Mouse (Mus musculus) erythroblast, adult 5-6 weeks (primary cell): Measurements from ENCODE around the gene Cdc34. TPM values are rescaled to one million over a fixed set of nuclear protein-coding genes. Genes with fewer than 3 reads are reported as not detected.

Experiments
- ATAC-seq: replicated peaks from 2 replicates; pipeline ENCODE4 v1.8.0; 2016; ENCODE audit warnings: moderate number of reproducible peaks, mild to moderate bottlenecking, moderate TSS enrichment, inconsistent platforms; ENCODE audit not compliant: poor library complexity, low FRiP score, severe bottlenecking
- total RNA-seq, 2 experiments: library from RNA; stranded (forward) in 1 of 2; stranded (reverse) in 1 of 2; fragments of 150-400 nt in 1 of 2; fragments of 200-764, 138-1000 nt in 1 of 2; gene quantifications; 2 replicates each; pipeline versions ENCODE4 v1.2.3 to v1.2.4; 2015 to 2017; ENCODE audit warnings: low replicate concordance in 2 of 2

Cdc34 gene
- total RNA-seq, 2 experiments from 2014 or later, result 25.9 to 36.7 TPM

GRCm38 (mm10) chr10:79669576-79670057, 12.4 kb upstream of the Cdc34 start:
- ATAC-seq, result 0 out of 2 replicates have a peak, but pooled peaks have one; percentile 22

DNA sequence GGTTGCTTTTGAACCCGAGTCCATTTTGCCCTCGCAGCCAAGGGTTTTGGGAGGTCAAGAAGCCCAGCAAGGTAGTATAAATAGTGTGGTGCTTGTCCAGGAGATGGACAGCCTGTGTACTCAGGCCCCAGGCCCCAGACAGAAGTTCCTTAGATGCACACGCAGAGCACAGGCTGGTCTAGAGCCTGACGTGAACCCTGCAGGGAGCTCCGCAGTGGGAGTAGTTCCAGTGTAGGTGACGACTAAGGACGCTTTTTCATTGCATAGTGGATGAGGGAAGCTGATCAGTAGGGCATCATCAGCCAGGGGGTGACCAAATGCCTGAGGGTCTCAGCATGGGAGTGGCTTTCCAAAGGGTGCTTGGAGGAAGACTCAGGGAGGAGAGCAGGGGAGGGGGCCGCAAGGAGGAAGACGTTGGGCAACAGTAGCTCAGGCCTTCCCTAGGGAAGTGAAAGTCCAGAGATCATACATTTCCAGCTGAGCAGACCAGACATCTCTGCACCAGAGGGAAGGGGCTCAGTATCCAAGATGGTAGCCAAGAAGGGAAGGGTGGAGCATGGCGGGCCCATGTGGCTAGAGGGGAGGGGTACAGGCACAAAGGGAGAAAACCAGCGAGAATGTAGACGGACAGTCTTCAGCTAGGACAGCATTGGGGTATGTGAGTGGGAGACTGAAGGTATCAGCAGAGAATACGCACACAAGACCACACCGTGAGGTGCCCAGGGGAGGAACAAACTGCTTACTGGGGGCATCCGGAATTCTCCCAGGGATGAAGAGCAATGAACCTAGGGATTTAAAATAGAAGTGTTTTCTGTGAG, 11.7 kb upstream of the Cdc34 start:
- no peak for ATAC-seq

DNA sequence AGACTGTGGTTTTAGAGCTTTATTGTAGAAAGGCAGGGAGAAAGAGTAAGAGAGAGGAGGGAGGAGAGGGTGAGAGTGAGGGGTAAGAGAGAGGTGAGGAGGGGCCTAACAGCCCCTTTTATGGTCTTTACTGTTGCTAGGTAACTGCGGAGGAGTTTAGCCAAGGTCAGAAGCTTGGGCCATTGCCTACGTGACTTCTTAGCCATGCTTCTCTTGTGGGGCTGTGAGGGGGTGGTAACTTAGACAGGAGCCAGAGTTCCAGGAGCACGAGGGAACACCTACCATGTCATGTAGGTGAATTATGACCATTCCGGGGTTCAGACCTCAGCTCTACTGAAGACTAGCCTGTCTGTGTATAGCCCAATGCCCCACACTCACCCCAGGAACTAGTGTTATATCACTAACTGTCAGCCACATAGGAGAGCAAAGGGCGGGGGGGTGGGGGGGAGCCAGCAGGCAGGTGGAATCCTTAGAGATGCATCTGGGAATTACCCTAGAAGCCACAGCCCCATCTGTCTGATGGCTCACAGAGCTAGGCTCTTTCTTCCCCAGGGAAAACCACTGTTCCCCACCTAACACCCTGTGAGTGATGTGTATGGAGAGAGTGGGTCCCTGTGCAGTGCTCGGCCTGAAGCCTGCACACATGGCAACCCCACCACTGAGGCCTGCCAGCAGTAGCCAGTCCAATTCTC, 10.5 kb upstream of the Cdc34 start:
- no peak for ATAC-seq

DNA sequence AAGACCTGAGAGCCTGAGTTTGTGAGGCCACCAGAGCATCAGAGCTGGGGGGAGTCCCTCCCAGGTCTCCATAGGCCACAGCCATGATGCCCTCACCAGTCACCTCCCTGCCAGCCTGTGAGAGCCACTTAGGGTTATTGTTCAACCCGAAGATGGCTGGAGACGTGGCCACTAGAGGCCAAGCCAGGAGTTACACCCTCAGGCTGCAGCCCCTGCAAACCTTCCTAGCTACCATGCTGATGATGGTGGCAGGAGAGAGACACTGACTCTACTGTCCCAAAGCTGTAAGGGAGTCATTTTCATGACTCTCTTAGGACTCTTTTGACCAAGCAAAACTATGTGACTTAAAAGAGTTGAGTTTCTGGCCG, 9.9 kb upstream of the Cdc34 start:
- ATAC-seq, result no peak

GRCm38 (mm10) chr10:79673054-79673453, 8.9 kb upstream of the Cdc34 start:
- ATAC-seq, result no peak

DNA sequence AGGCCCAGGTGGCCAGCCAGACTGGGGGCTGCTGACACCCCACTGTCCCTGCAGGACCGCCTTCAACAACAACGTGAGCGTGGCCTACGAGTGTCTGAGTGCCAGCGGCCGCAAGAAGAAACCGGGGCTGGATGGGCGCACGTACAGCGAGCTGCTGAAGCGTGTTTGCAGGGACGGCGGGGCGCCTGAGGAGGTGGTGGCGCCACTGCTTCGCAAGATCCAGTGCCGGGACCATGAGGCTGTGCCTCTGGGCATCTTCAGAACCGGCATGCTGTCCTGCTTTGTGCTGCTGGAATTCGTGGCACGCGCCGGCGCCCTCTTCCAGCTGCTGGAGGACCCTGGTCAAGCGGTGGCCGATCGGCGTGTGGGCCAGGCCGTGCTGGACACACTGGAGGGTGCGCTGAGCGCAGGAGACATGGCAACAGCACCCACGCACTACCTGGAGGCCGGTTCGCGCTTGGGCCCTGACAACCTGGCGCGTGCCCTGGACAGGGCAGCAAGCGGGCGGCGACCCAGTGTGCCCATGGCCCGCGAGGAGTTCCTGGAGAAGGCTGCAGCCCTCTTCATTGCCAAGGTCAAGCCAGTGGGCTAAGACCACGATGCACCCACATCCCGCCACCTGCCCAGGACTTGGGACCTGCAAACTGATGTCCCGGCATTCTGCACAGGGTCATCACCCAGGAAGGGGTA, 6.5 kb upstream of the Cdc34 start:
- no peak for ATAC-seq

GRCm38 (mm10) chr10:79680606-79681495, 1.1 kb upstream of the Cdc34 start:
- ATAC-seq, result peak; percentile 16

GRCm38 (mm10) chr10:79682551-79682915, 538 bp downstream of the Cdc34 start:
- ATAC-seq, result no peak

DNA sequence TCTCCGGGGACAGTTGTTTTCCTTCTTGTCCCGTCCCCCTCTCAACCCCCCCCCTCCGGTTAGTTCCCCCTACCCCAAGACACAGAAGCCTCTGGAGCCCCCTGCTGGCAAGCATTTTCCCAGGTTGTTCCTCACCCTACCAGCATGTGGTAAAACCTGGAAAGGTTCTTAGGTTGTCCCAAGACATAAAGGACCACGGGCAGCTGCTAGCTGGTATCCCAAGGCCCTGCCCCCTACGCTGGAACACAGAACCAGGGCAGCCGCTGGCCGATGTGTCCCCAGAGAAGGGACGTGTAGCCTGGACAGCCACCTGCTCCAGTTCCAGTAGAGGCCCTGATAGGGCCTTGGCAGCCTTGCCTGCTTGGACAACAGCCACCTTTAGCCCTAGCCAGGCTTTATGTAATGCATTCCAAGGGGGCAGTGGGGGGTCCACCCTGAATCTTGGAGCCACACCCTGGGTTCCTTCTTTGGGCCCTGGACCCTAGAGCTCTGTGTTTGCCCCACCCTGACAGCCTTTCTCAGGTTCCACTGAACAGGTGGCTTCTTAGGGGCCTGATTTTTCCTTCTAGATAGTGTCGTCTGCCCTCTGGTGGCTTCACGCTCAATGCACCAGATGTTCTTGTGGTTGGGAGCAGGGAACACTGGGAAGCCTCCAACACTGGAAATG, 1.1 kb downstream of the Cdc34 start:
- peak; percentile 38 for ATAC-seq

GRCm38 (mm10) chr10:79683726-79684640, 2.0 kb downstream of the Cdc34 start:
- no peak for ATAC-seq

DNA sequence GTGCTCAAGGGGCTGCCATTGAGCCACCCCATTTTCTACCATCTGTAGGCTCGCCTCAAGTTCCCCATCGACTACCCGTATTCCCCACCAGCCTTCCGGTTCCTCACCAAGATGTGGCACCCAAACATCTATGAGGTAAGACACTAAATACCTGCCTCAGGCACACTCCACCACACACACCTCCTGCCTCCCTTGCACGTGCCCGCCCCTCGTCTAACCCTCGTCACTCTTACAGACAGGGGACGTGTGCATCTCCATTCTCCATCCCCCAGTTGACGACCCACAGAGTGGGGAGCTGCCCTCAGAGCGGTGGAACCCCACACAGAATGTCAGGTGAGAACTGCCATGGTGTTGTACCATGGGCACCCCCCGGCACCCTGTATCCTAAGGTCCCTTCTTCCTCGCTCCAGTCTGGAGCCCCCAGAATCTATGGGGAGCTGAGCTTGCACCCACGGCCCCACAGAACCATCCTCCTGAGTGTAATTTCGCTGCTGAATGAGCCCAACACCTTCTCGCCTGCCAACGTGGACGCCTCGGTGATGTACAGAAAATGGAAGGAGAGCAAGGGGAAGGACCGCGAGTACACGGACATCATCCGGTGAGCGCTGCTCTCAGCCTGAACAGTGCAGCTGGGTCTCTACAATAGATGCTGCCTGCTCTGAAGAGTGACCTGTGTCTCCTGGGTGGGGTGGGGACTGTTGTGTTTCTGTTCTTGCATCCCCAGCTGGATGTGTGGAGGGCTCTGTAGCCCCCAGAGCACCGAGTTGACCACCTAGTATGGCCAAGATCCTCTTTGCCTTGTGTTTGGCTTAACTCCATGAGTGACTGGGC, 3.0 kb downstream of the Cdc34 start:
- ATAC-seq, result no peak

DNA sequence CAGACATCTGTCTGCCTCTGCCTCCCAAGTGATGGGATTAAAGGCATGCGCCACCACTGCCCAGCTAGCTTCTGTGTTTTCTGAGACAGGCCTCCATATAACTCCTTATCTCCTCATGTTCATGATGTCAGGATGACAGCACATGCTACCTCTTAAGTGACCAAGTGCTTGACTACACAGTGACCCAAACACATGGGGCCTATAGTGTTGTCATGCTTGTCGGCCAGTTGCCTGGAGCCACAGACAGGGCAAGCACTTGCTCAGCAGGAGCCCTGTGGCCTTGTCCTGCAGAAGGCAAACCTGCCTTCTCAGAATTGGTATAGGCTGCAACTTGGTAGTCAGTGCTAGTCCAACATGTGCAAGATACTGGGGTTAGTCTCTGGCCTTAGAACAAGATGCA, 4.2 kb downstream of the Cdc34 start:
- no peak for ATAC-seq

- no peak for ATAC-seq
Measured at GRCm38 (mm10) chr10:79686691-79687090, 4.7 kb downstream of the Cdc34 start.

DNA sequence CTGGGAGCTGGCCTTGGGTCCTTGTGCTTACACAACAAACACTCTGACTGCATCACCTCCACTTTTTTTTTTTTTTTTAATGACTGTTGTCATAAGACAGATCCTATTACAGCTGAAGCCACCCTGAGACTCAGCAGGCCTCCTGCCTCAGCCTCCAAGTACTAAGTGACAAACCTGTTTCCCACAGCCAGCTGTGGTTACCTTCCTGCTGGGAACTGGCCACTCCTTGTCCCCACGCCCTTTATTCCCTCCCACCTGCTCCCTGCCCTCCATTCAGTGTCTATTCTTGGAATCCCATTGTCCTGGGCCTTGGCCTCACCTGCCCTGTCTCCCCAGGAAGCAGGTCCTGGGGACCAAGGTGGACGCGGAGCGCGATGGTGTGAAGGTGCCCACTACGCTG, 5.5 kb downstream of the Cdc34 start:
- no peak for ATAC-seq

DNA sequence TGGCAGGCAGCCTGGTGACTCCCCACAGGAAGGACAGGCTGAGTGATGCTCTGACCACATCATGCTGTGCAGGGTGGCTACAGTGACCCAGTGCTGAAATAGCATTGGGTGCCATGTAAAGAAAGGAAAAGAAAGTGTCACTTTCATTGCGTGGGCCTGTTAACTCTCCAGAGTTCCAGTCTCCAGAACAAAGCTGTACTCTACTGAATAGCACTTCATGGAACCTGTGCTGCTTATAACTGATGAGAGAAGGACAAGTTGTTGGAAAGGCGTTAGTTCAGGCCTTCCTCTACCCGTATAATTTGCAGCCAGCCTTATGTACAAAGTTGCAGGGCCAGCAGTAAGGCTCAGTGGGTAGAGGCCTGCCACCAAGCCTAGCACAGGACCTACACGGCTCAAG, 6.7 kb downstream of the Cdc34 start, which contains the start of gene Gzmm:
Gzmm (plus strand) TSS at position 301 of the 400 bp plus-strand sequence.
- no peak for ATAC-seq

- no peak for ATAC-seq
Measured at GRCm38 (mm10) chr10:79689178-79689577, 7.2 kb downstream of the Cdc34 start.

DNA sequence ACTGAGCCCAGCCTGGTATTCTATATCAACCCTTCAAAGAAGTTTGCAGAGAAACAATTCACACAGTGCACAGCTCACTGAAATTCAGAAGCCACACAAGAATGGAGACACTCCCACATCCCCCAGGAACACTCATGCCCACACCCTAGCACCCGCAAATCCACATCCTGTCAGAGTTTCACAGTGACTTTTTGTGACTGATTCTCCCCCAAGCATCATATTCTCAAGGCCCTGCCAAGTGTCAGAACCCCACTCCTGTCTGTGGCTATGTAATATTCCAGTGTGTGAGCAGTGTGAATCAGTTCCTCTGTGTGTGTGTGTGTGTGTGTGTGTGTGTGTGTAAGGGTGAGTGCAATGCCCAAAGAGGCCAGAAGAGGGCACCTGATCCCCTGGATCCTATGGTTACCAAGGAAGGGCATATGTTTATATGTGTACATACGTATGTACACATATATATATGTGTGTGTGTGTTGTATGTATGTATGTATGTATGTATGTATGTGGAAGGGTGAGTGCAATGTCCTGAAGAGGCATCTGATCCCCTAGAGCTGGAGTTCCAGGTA, 10.1 kb downstream of the Cdc34 start:
- no peak for ATAC-seq
